In genomic region chr11:70024151-70024514, GRCm38 (mm10) we compare ENCODE assay signal across 10 mouse cellular contexts. TPM values are rescaled to one million over a fixed set of nuclear protein-coding genes. Genes with fewer than 3 reads are reported as not detected.
DNase-seq lines count a peak whose midpoint lies in the region; ATAC-seq lines count a peak whose summit lies in the region.
"Had no signal": no experiment of that assay in that cellular context is flagged by ENCODE, and none has a peak within 500 bp of the region (broad histone marks: within the 10 kb centered on the region; RNA-seq: fewer than 3 reads in every experiment).

No protein-coding gene starts in this region.

- no peak for ATAC-seq in heart, embryonic 16.5 days (replicated peaks; ENCODE audit: extremely low read depth, insufficient read depth, low FRiP score)
- no peak for ATAC-seq in intestine, embryonic 14.5 days (replicated peaks; ENCODE audit: low FRiP score, low TSS enrichment, low read depth)
- no peak for ATAC-seq in midbrain, embryonic 16.5 days

- H3K4me1 ChIP-seq in heart, embryonic 16.5 days (ENCODE audit: control insufficient read depth, insufficient read depth, low read length) = peaks cover 49% of the 10 kb centered on the region
- H3K4me1 ChIP-seq in forebrain, embryonic 10.5 days = peaks cover 100% of the 10 kb centered on the region
- peaks cover 79% of the 10 kb centered on the region for H3K4me1 ChIP-seq in intestine, embryonic 14.5 days (replicated peaks; ENCODE audit: control insufficient read depth, insufficient read depth, low read length)
- H3K4me1 ChIP-seq in midbrain, embryonic 16.5 days (ENCODE audit: control insufficient read depth, insufficient read depth, low read length) = peaks cover 84% of the 10 kb centered on the region

- no peaks in the 10 kb centered on the region for H3K36me3 ChIP-seq in heart, embryonic 16.5 days (ENCODE audit: control insufficient read depth, insufficient read depth)
- H3K36me3 ChIP-seq in forebrain, embryonic 10.5 days (replicated peaks) = no peaks in the 10 kb centered on the region
- H3K36me3 ChIP-seq in intestine, embryonic 14.5 days (ENCODE audit: control insufficient read depth, insufficient read depth, low read length) = no peaks in the 10 kb centered on the region
- H3K36me3 ChIP-seq in midbrain, embryonic 16.5 days (ENCODE audit: control insufficient read depth, insufficient read depth, low read length) = no peaks in the 10 kb centered on the region

- peak overlapping the region; percentile 63 for H3K9ac ChIP-seq in heart, embryonic 16.5 days (ENCODE audit: low read length)
- H3K9ac ChIP-seq in intestine, embryonic 14.5 days (ENCODE audit: low read length) = peak overlapping the region; percentile 30
- peak overlapping the region; percentile 66 for H3K9ac ChIP-seq in midbrain, embryonic 16.5 days (ENCODE audit: low read depth, low read length)

- H3K27ac ChIP-seq in heart, embryonic 16.5 days (ENCODE audit: low read length) = no peak overlapping the region
- H3K27ac ChIP-seq in forebrain, embryonic 10.5 days = peak overlapping the region; percentile 84
- H3K27ac ChIP-seq in intestine, embryonic 14.5 days (ENCODE audit: low read depth) = no peak overlapping the region
- H3K27ac ChIP-seq in midbrain, embryonic 16.5 days (ENCODE audit: low read length) = peak overlapping the region; percentile 63

- DNase-seq in heart, adult 9 months (ENCODE audit: low spot score in 2 of 2) = no peak
- no peak for DNase-seq in forebrain, embryonic 10.5 days (ENCODE audit: extremely low spot score, low spot score)
- no peak for DNase-seq in intestine, embryonic 14.5 days (ENCODE audit: low spot score)
- DNase-seq in urinary bladder, adult 18-20 months (ENCODE audit: low spot score in 2 of 2) = no peak
- no peak for DNase-seq in left cerebral cortex, postnatal 4 days
- no peak for DNase-seq in urinary bladder, postnatal 25 days (ENCODE audit: low spot score)

- intact Hi-C loops in left cerebral cortex, postnatal 4 days (cut with DNase I) = no loop called here

- 9% methylated on average over 6 of the region's 6 CpGs for WGBS in heart, embryonic 16.5 days
- 18% methylated on average over 6 of the region's 6 CpGs for WGBS in forebrain, embryonic 10.5 days
- WGBS in intestine, embryonic 14.5 days = 19% methylated on average over 6 of the region's 6 CpGs
- WGBS in midbrain, embryonic 16.5 days = 7% methylated on average over 6 of the region's 6 CpGs

- no peaks in the 10 kb centered on the region; the same call in 1 of the 2 replicates for H3K27me3 ChIP-seq in heart, embryonic 16.5 days (ENCODE audit: control insufficient read depth, insufficient read depth, low read length)
- no peaks in the 10 kb centered on the region for H3K27me3 ChIP-seq in forebrain, embryonic 10.5 days (ENCODE audit: poor library complexity, severe bottlenecking)
- no peaks in the 10 kb centered on the region for H3K27me3 ChIP-seq in intestine, embryonic 14.5 days (replicated peaks; ENCODE audit: control insufficient read depth, insufficient read depth, low read length)
- no peaks in the 10 kb centered on the region for H3K27me3 ChIP-seq in midbrain, embryonic 16.5 days (ENCODE audit: control insufficient read depth, insufficient read depth, low read depth, low read length)

- H3K9me3 ChIP-seq in heart, embryonic 16.5 days (replicated peaks; ENCODE audit: control insufficient read depth, low read length) = no peaks in the 10 kb centered on the region
- no peaks in the 10 kb centered on the region for H3K9me3 ChIP-seq in forebrain, embryonic 10.5 days
- no peaks in the 10 kb centered on the region for H3K9me3 ChIP-seq in intestine, embryonic 14.5 days (ENCODE audit: control insufficient read depth, low read length)
- H3K9me3 ChIP-seq in midbrain, embryonic 16.5 days (replicated peaks; ENCODE audit: control insufficient read depth, low read length, poor library complexity, severe bottlenecking) = no peaks in the 10 kb centered on the region

- peak overlapping the region; percentile 68 for H3K4me2 ChIP-seq in heart, embryonic 16.5 days (ENCODE audit: low read depth, low read length)
- peak overlapping the region; percentile 59 for H3K4me2 ChIP-seq in intestine, embryonic 14.5 days (ENCODE audit: low read length)
- peak overlapping the region; percentile 73 for H3K4me2 ChIP-seq in midbrain, embryonic 16.5 days (ENCODE audit: low read length)

- H3K4me3 ChIP-seq in heart, embryonic 16.5 days (ENCODE audit: low read length) = peak overlapping the region; percentile 48
- peak overlapping the region; percentile 56 for H3K4me3 ChIP-seq in forebrain, embryonic 10.5 days
- H3K4me3 ChIP-seq in intestine, embryonic 14.5 days (ENCODE audit: low read depth, low read length) = peak overlapping the region; percentile 34
- peak overlapping the region; percentile 42 for H3K4me3 ChIP-seq in midbrain, embryonic 16.5 days (ENCODE audit: low read depth, low read length)

RNA-seq across cellular contexts. Expression of gene Dlg4, which starts 7.4 kb away (rescaled TPM):
- 4.6 and 4.7 TPM in 2 replicates for polyA plus RNA-seq in heart, embryonic 16.5 days (2015; fragmentation: Nextera tagmentation; extraction: Ambion mirVana)
- 13.8 and 15.5 TPM in 2 replicates for polyA plus RNA-seq in forebrain, embryonic 10.5 days (2016; fragmentation: Nextera tagmentation; extraction: Ambion mirVana)
- 7.7 and 8.6 TPM in 2 replicates for polyA plus RNA-seq in intestine, embryonic 14.5 days (2014; fragmentation: Nextera tagmentation; extraction: Ambion mirVana)
- polyA plus RNA-seq in midbrain, embryonic 16.5 days (2015; fragmentation: Nextera tagmentation; extraction: Ambion mirVana) = 23.4 and 30.0 TPM in 2 replicates
- 100 to 1,000 TPM; 496 to 497 TPM for total RNA-seq in left cerebral cortex, postnatal 4 days (2021)

RNA-seq across cellular contexts. Expression of gene Acadvl, which starts 8.9 kb away (rescaled TPM):
- 276 and 298 TPM in 2 replicates for polyA plus RNA-seq in heart, embryonic 16.5 days (2015; fragmentation: Nextera tagmentation; extraction: Ambion mirVana)
- 41.0 and 44.1 TPM in 2 replicates for polyA plus RNA-seq in forebrain, embryonic 10.5 days (2016; fragmentation: Nextera tagmentation; extraction: Ambion mirVana)
- 72.8 and 73.8 TPM in 2 replicates for polyA plus RNA-seq in intestine, embryonic 14.5 days (2014; fragmentation: Nextera tagmentation; extraction: Ambion mirVana)
- polyA plus RNA-seq in midbrain, embryonic 16.5 days (2015; fragmentation: Nextera tagmentation; extraction: Ambion mirVana) = 56.3 and 61.6 TPM in 2 replicates
- 10 to 100 TPM; 44.8 to 45.0 TPM for total RNA-seq in left cerebral cortex, postnatal 4 days (2021)

RNA-seq across cellular contexts. Expression of gene Dvl2, which starts 23.7 kb away (rescaled TPM):
- 17.1 and 19.2 TPM in 2 replicates for polyA plus RNA-seq in heart, embryonic 16.5 days (2015; fragmentation: Nextera tagmentation; extraction: Ambion mirVana)
- 44.3 and 51.6 TPM in 2 replicates for polyA plus RNA-seq in forebrain, embryonic 10.5 days (2016; fragmentation: Nextera tagmentation; extraction: Ambion mirVana)
- 32.0 and 32.6 TPM in 2 replicates for polyA plus RNA-seq in intestine, embryonic 14.5 days (2014; fragmentation: Nextera tagmentation; extraction: Ambion mirVana)
- polyA plus RNA-seq in midbrain, embryonic 16.5 days (2015; fragmentation: Nextera tagmentation; extraction: Ambion mirVana) = 21.9 and 26.1 TPM in 2 replicates
- 10 to 100 TPM; 38.8 to 40.1 TPM for total RNA-seq in left cerebral cortex, postnatal 4 days (2021)

RNA-seq across cellular contexts. Expression of gene Phf23, which starts 28.6 kb away (rescaled TPM):
- 42.0 and 43.9 TPM in 2 replicates for polyA plus RNA-seq in heart, embryonic 16.5 days (2015; fragmentation: Nextera tagmentation; extraction: Ambion mirVana)
- 94.5 and 96.2 TPM in 2 replicates for polyA plus RNA-seq in forebrain, embryonic 10.5 days (2016; fragmentation: Nextera tagmentation; extraction: Ambion mirVana)
- 37.6 and 43.9 TPM in 2 replicates for polyA plus RNA-seq in intestine, embryonic 14.5 days (2014; fragmentation: Nextera tagmentation; extraction: Ambion mirVana)
- polyA plus RNA-seq in midbrain, embryonic 16.5 days (2015; fragmentation: Nextera tagmentation; extraction: Ambion mirVana) = 51.2 and 58.6 TPM in 2 replicates
- total RNA-seq in left cerebral cortex, postnatal 4 days (2021) = 10 to 100 TPM; 46.2 to 48.7 TPM

RNA-seq across cellular contexts. Expression of gene Asgr1, which starts 29.8 kb away (rescaled TPM):
- polyA plus RNA-seq in heart, embryonic 16.5 days (2015; fragmentation: Nextera tagmentation; extraction: Ambion mirVana) = not detected in 2 replicates
- polyA plus RNA-seq in forebrain, embryonic 10.5 days (2016; fragmentation: Nextera tagmentation; extraction: Ambion mirVana) = 0.71 and 1.2 TPM in 2 replicates
- polyA plus RNA-seq in intestine, embryonic 14.5 days (2014; fragmentation: Nextera tagmentation; extraction: Ambion mirVana) = 0.26 TPM in 1 of 2 replicates, not detected in the other
- polyA plus RNA-seq in midbrain, embryonic 16.5 days (2015; fragmentation: Nextera tagmentation; extraction: Ambion mirVana) = 2.3 and 3.0 TPM in 2 replicates
- 1 to 10 TPM; 3.7 to 3.9 TPM for total RNA-seq in left cerebral cortex, postnatal 4 days (2021)
- total RNA-seq: gastrocnemius, adult 18-20 months; megakaryocyte progenitor cell, adult 5-6 weeks had no signal

Comparison
In these comparisons a context has a peak if more than half of its experiments do, and no peak if none do; other contexts are left out.
1. H3K27ac ChIP-seq: peak in forebrain, embryonic 10.5 days (single experiment) and midbrain, embryonic 16.5 days (single experiment); none in heart, embryonic 16.5 days (single experiment) and intestine, embryonic 14.5 days (single experiment).
2. Peak in every context shown above with its lines, with median percentiles within 50 percentile points of each other: H3K4me2 ChIP-seq, H3K4me3 ChIP-seq and H3K9ac ChIP-seq.